Mouse (Mus musculus) heart, adult 2 months (tissue): ENCODE results near the gene Cdk11b. TPM values are rescaled to one million over a fixed set of nuclear protein-coding genes. Genes with fewer than 3 reads are reported as not detected.

Experiments used
- DNase-seq, 2 experiments: peaks; one replicate each; pipeline ENCODE4 v3.0.0; 2021
- H3K27ac ChIP-seq: fragments of 200-600 bp; 2 replicates; pipeline ENCODE4 v1.8.1; 2022
- H3K27me3 ChIP-seq: fragments of 200-500 bp; 2 replicates; pipeline ENCODE4 v1.6.1; 2012; ENCODE audit warnings: mild to moderate bottlenecking, low read length, inconsistent platforms, mixed read lengths; ENCODE audit not compliant: control insufficient read depth, insufficient read depth
- H3K36me3 ChIP-seq: fragments of 200-500 bp; 2 replicates; pipeline ENCODE4 v1.6.1; 2012; ENCODE audit warnings: low read length, inconsistent platforms; ENCODE audit not compliant: control insufficient read depth, insufficient read depth
- H3K4me1 ChIP-seq: fragments of 200-500 bp; 2 replicates; pipeline ENCODE4 v1.6.1; 2011; ENCODE audit warnings: low read length; ENCODE audit not compliant: control insufficient read depth, insufficient read depth
- H3K4me3 ChIP-seq: fragments of 200-600 bp; 2 replicates; pipeline ENCODE4 v1.8.1; 2022
- H3K79me2 ChIP-seq: fragments of 200-500 bp; replicated peaks from 2 replicates; pipeline ENCODE4 v1.6.1; 2012; ENCODE audit warnings: mild to moderate bottlenecking, inconsistent platforms, low read length, moderate library complexity, mixed read lengths; ENCODE audit not compliant: control insufficient read depth, insufficient read depth
- H3K9ac ChIP-seq: fragments of 200-500 bp; 2 replicates; pipeline ENCODE4 v1.6.1; 2012; ENCODE audit warnings: low read depth, mild to moderate bottlenecking, control low read depth, inconsistent platforms, low read length, mixed read lengths
- CTCF ChIP-seq: fragments of 200-600 bp; IDR thresholded peaks from 2 replicates; pipeline ENCODE4 v1.8.1; 2022; ENCODE audit warnings: antibody characterized with exemption, mild to moderate bottlenecking, moderate library complexity
- EP300 ChIP-seq: fragments of 200-500 bp; IDR thresholded peaks from 2 replicates; pipeline ENCODE4 v1.6.1; 2011; ENCODE audit warnings: low read depth, low read length, control low read depth; ENCODE audit not compliant: insufficient read depth
- POLR2A ChIP-seq: fragments of 200-500 bp; IDR thresholded peaks from 2 replicates; pipeline ENCODE4 v1.6.1; 2011; ENCODE audit warnings: mild to moderate bottlenecking, low read depth, low read length, control low read depth; ENCODE audit not compliant: insufficient read depth
- WGBS: fragments of 180-500 bp; shearing (Covaris S2); methylation state at CpG from one replicate; pipeline ENCODE4 v1.1.7; 2018; 5-methylcytosine and 5-hydroxymethylcytosine counted together
- intact Hi-C: fragments of 180-260 bp; cut with DNase I; formaldehyde crosslinking; loops from one replicate; pipeline ENCODE4 v1.15.1; 2025
- polyA plus RNA-seq: library from polyadenylated mRNA; depleted of rRNA; stranded (reverse); fragments of >200 nt; gene quantifications from 2 replicates; pipeline ENCODE4 v1.2.3, GENCODE M21; 2012; rRNA removed
- total RNA-seq, 2 experiments: library from RNA; stranded (reverse); gene quantifications; 2 replicates each; pipeline ENCODE4 v1.2.3; 2021

Gene Cdk11b
- total and polyA plus RNA-seq, 3 experiments, result 17.4 to 30.2 (median 29.3) TPM

DNA sequence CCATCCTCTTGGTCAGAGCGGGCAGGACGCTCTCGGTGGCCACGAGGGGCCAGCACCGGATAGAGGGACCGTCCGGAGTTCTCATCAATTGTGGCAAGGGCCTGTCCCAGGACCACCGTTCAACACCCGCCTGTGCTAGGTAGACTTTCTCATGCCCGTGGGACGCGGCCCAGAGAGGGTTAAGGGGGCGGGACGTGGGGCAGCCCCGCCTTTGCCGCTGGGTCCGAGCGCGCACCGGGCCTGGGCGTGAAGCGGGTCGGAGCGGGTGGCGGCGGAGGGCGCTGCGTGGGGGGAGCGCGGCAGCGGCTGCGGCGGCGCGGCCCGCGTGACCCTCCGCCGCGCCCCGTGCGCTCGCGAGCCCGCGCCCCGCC, 69.4 kb downstream of the Cdk11b start, which contains the start of gene Fndc10:
Gene Fndc10 (plus strand): TSS at position 232 of the 371 bp plus-strand sequence.
- WGBS, result under 1% methylated on average over 47 of the region's 47 CpGs
- intact Hi-C loops, result no loop called here

DNA sequence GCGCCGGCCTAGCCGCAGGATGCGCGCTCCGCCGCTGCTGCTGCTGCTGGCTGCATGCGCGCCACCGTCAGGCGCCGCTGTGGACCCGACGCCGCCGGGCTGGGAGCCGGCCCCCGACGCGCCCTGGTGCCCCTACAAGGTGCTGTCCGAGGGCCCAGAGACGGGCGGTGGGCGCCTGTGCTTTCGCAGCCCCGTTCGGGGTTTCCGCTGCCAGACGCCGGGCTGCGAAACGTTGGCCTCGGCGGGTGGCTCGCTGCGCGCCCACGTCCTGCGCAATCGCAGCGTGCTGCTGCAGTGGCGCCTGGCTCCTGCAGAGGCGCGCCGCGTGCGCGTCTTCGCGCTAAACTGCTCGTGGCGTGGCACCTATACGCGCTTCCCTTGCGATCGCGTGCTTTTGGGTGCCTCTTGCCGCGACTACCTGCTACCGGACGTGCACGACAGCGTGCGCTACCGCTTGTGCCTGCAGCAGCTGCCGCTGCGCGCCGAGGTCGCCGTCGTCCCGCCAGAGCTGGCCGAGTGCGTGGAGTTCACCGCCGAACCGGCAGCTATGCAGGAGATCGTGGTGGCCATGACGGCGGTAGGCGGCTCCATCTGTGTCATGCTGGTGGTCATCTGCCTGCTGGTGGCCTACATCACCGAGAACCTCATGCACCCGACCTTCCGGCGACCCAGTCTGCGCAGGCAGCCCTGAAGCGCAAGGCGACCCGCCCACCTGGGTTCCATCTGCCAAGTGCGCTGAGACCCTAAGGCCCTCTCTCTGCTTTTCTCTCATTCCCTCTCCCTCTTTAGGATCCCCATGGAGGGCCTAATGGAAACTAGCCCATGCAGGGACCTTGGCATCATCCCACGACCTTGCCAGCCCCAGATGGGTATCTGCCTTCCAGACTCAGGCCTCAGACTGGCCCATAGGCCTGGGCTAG, 70.1 kb downstream of the Cdk11b start:
- DNase-seq, result peak; percentile 77 to 82
- Histone ChIP-seq H3K4me3 (peak overlapping the region; percentile 74), H3K9ac (peak overlapping the region; percentile 66), H3K27ac (peak overlapping the region; percentile 66), H3K4me1 (no peaks in the 10 kb centered on the region), H3K27me3 (no peaks in the 10 kb centered on the region), H3K79me2 (no peaks in the 10 kb centered on the region), H3K36me3 (no peaks in the 10 kb centered on the region)
- 3% methylated on average over 92 of the region's 92 CpGs for WGBS
- TF ChIP-seq POLR2A, result no peak
- peak; percentile 68 for TF ChIP-seq CTCF
- no peak for TF ChIP-seq EP300
- intact Hi-C loops, result no loop called here

More for the DNA sequence above, 69.4 kb downstream of the Cdk11b start, which contains the start of gene Fndc10:
- TF ChIP-seq POLR2A (no peak), CTCF (peak; percentile 21; the same call in 1 of the 2 replicates)
- Histone ChIP-seq H3K27me3 (no peaks in the 10 kb centered on the region), H3K4me1 (no peaks in the 10 kb centered on the region), H3K4me3 (peak within 1 kb of the TSS; percentile 74), H3K27ac (peak within 1 kb of the TSS; percentile 66), H3K9ac (peak within 1 kb of the TSS; percentile 66), H3K79me2 (no peaks in the 10 kb centered on the region), H3K36me3 (no peaks in the 10 kb centered on the region)
- peak in 1 of 2 experiments; percentile 80 for DNase-seq

DNA sequence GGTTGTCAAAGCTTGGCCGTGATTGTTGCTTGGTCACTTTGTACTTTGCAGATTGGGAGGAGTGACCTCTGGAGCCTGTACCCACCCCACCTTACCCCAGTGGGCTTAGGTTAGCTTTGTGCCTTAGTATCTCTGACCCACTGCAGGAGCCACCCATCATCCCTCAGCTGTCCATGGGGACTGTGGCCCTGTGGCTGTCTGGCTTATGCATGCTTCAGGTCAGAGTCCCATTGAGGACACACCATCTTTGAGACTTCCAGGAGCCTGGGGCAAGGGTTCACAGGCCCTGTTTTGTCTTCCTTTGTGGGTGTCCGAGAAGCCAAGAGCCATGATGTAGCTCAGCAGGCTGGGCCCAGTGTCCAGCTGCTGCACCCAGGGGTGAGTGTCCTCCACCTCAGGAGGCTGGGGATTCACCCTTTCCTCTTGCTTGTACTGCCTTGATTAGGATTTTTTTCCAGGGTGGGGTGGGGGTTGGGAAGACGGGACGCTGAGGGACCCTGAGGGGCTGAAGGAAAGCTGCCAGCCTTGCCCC, 70.9 kb downstream of the Cdk11b start:
- intact Hi-C loops, result no loop called here
- no peaks in the 10 kb centered on the region for H3K27me3 ChIP-seq
- no peak for DNase-seq
- H3K79me2 ChIP-seq, result no peaks in the 10 kb centered on the region
- no peak for TF ChIP-seq POLR2A
- TF ChIP-seq CTCF, result no peak
- TF ChIP-seq EP300, result no peak
- 93% methylated on average over 4 of the region's 4 CpGs for WGBS
- no peak overlapping the region for H3K27ac ChIP-seq
- H3K9ac ChIP-seq, result no peak overlapping the region
- no peaks in the 10 kb centered on the region for H3K4me1 ChIP-seq
- no peaks in the 10 kb centered on the region for H3K36me3 ChIP-seq
- no peak overlapping the region for H3K4me3 ChIP-seq

DNA sequence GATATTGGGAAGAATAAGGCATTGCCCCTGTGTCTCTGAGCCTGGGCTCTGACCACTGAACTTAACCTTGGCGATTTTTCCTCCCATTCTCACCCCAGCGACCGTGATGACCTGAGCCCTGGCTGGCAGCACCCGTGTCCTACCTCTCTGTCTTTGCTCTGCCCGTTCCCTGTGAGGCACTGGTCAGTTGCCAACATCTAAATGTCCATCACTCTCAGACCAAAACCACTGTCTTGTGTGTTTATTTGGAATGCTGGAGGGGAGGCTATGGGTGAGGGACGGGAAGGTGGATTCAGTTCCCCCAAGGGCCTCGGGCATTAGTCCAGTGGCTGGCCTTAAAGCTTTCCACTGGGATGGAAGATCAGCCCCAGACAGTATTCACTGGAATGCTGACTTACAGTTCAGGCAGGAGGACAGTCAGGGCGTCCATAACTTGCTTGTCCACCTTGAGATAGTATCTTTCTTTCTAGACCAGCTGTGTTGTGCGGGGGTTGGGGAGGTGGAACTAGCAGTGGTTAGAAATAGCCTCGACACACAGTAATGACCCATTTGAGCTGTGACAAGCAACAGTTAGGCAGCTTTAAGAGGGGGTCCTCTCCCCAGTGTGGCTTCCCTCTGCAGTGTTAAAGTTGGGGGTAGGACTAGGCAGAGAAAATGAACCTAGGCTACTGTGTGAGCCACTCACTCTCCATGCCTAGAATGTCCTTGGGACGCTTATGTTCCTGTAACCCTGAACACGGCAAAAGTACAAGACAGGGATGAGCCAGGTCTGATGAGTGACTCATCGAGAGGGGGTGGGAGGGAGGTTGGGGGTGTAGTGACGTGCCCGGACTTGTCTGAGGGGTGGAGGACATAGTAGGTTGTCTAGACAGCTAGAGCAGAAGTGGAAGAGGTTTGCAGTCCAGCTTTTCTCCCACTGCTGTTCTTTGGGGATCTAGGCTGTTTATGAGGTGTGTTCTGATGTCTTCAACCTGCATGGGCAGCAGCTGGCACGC, 71.9 kb downstream of the Cdk11b start:
- Histone ChIP-seq H3K4me3 (no peak overlapping the region), H3K4me1 (no peaks in the 10 kb centered on the region), H3K9ac (no peak overlapping the region), H3K79me2 (no peaks in the 10 kb centered on the region), H3K36me3 (no peaks in the 10 kb centered on the region), H3K27me3 (no peaks in the 10 kb centered on the region), H3K27ac (no peak overlapping the region)
- intact Hi-C loops, result no loop called here
- TF ChIP-seq POLR2A, result no peak
- no peak for TF ChIP-seq EP300
- TF ChIP-seq CTCF, result no peak
- WGBS, result 63% methylated on average over 16 of the region's 16 CpGs
- no peak for DNase-seq

Other genes with a start within 250 kb of the Cdk11b start
- not detected for gene Gabrd, start 226.7 kb upstream of the Cdk11b start, total RNA-seq
- gene Gabrd, start 226.7 kb upstream of the Cdk11b start, polyA plus RNA-seq, result 0.06 and 0.32 TPM in 2 replicates
- gene Cfap74, start 215.7 kb upstream of the Cdk11b start, total RNA-seq, result under 1 TPM; 0.26 to 0.32 TPM
- 0.67 and 0.78 TPM in 2 replicates for gene Cfap74, start 215.7 kb upstream of the Cdk11b start, polyA plus RNA-seq
- 10 to 100 TPM in 1 of 2 experiments, 1 to 10 TPM in 1; 7.0 to 11.2 TPM for gene Tmem52, start 155.7 kb upstream of the Cdk11b start, total RNA-seq
- gene Tmem52, start 155.7 kb upstream of the Cdk11b start, polyA plus RNA-seq, result 2.1 and 4.8 TPM in 2 replicates
- 100 to 1,000 TPM; 147 to 151 TPM for gene Gnb1, start 133.5 kb upstream of the Cdk11b start, total RNA-seq
- gene Gnb1, start 133.5 kb upstream of the Cdk11b start, polyA plus RNA-seq, result 257 and 332 TPM in 2 replicates
- 10 to 100 TPM; 28.4 to 33.2 TPM for gene Nadk, start 62.5 kb upstream of the Cdk11b start, total RNA-seq
- 42.0 and 49.5 TPM in 2 replicates for gene Nadk, start 62.5 kb upstream of the Cdk11b start, polyA plus RNA-seq
- 1 to 10 TPM; 6.3 to 8.2 TPM for gene Slc35e2, start 23.4 kb upstream of the Cdk11b start, total RNA-seq
- gene Slc35e2, start 23.4 kb upstream of the Cdk11b start, polyA plus RNA-seq, result 4.1 and 7.2 TPM in 2 replicates
- not detected for gene Gm10563, start 20.6 kb downstream of the Cdk11b start, total RNA-seq
- not detected in 2 replicates for gene Gm10563, start 20.6 kb downstream of the Cdk11b start, polyA plus RNA-seq
- 1 to 10 TPM; 7.3 to 7.5 TPM for gene Mmp23, start 28.5 kb downstream of the Cdk11b start, total RNA-seq
- gene Mmp23, start 28.5 kb downstream of the Cdk11b start, polyA plus RNA-seq, result 20.7 and 27.0 TPM in 2 replicates
- gene Mib2, start 44.3 kb downstream of the Cdk11b start, total RNA-seq, result 10 to 100 TPM; 24.9 to 25.7 TPM
- gene Mib2, start 44.3 kb downstream of the Cdk11b start, polyA plus RNA-seq, result 35.8 and 38.2 TPM in 2 replicates
- gene Fndc10, start 69.5 kb downstream of the Cdk11b start, total RNA-seq, result 1 to 10 TPM; 1.2 to 1.5 TPM
- gene Fndc10, start 69.5 kb downstream of the Cdk11b start, polyA plus RNA-seq, result 3.5 and 3.9 TPM in 2 replicates
- gene Ssu72, start 79.9 kb downstream of the Cdk11b start, total RNA-seq, result 10 to 100 TPM; 43.6 to 51.6 TPM
- 51.7 and 60.9 TPM in 2 replicates for gene Ssu72, start 79.9 kb downstream of the Cdk11b start, polyA plus RNA-seq
- under 1 TPM; 0.26 to 0.32 TPM for gene Tmem240, start 109.9 kb downstream of the Cdk11b start, total RNA-seq
- gene Tmem240, start 109.9 kb downstream of the Cdk11b start, polyA plus RNA-seq, result 0.33 and 0.59 TPM in 2 replicates
- 10 to 100 TPM; 42.3 to 47.7 TPM for gene Atad3a, start 136.2 kb downstream of the Cdk11b start, total RNA-seq
- 83.7 and 85.4 TPM in 2 replicates for gene Atad3a, start 136.2 kb downstream of the Cdk11b start, polyA plus RNA-seq
- gene Vwa1, start 149.8 kb downstream of the Cdk11b start, total RNA-seq, result 1 to 10 TPM; 6.4 to 9.8 TPM
- gene Vwa1, start 149.8 kb downstream of the Cdk11b start, polyA plus RNA-seq, result 14.4 and 21.7 TPM in 2 replicates
- gene Tmem88b, start 161.0 kb downstream of the Cdk11b start, total RNA-seq, result 1 to 10 TPM in 1 of 2 experiments, under 1 TPM in 1; 0.84 to 1.1 TPM
- 0.96 and 2.0 TPM in 2 replicates for gene Tmem88b, start 161.0 kb downstream of the Cdk11b start, polyA plus RNA-seq
- gene Ankrd65, start 165.6 kb downstream of the Cdk11b start, total RNA-seq, result not detected
- gene Ankrd65, start 165.6 kb downstream of the Cdk11b start, polyA plus RNA-seq, result 0.41 TPM in 1 of 2 replicates, not detected in the other
- gene Mrpl20, start 178.0 kb downstream of the Cdk11b start, total RNA-seq, result 10 to 100 TPM; 69.9 to 77.9 TPM
- gene Mrpl20, start 178.0 kb downstream of the Cdk11b start, polyA plus RNA-seq, result 49.6 and 50.7 TPM in 2 replicates
- 10 to 100 TPM; 26.6 to 27.4 TPM for gene Ccnl2, start 187.6 kb downstream of the Cdk11b start, total RNA-seq
- 46.0 and 69.4 TPM in 2 replicates for gene Ccnl2, start 187.6 kb downstream of the Cdk11b start, polyA plus RNA-seq
- 100 to 1,000 TPM in 1 of 2 experiments, 10 to 100 TPM in 1; 99.2 to 117 TPM for gene Aurkaip1, start 206.4 kb downstream of the Cdk11b start, total RNA-seq
- 106 and 125 TPM in 2 replicates for gene Aurkaip1, start 206.4 kb downstream of the Cdk11b start, polyA plus RNA-seq
- 10 to 100 TPM; 26.7 to 31.9 TPM for gene Mxra8, start 214.8 kb downstream of the Cdk11b start, total RNA-seq
- 84.7 and 118 TPM in 2 replicates for gene Mxra8, start 214.8 kb downstream of the Cdk11b start, polyA plus RNA-seq
- 10 to 100 TPM; 46.3 to 47.3 TPM for gene Dvl1, start 222.5 kb downstream of the Cdk11b start, total RNA-seq
- 62.7 and 64.7 TPM in 2 replicates for gene Dvl1, start 222.5 kb downstream of the Cdk11b start, polyA plus RNA-seq
- under 1 TPM; 0.13 to 0.16 TPM for gene Tas1r3, start 238.5 kb downstream of the Cdk11b start, total RNA-seq
- 0.32 and 0.35 TPM in 2 replicates for gene Tas1r3, start 238.5 kb downstream of the Cdk11b start, polyA plus RNA-seq
- gene Cptp, start 244.6 kb downstream of the Cdk11b start, total RNA-seq, result 1 to 10 TPM; 5.1 to 6.9 TPM
- 8.9 and 12.4 TPM in 2 replicates for gene Cptp, start 244.6 kb downstream of the Cdk11b start, polyA plus RNA-seq
- 10 to 100 TPM; 15.3 to 17.4 TPM for gene Ints11, start 244.7 kb downstream of the Cdk11b start, total RNA-seq
- 15.8 and 23.2 TPM in 2 replicates for gene Ints11, start 244.7 kb downstream of the Cdk11b start, polyA plus RNA-seq